Mouse (Mus musculus) MEL (cell line): ENCODE measurements at regions not wholly inside any gene's neighbourhood (a gene's known extent, or its start where the extent isn't known, plus 50 kb on each side); places are given as distances from the start of the nearest gene placed in this dataset.

ENCODE experiments used
- DNase-seq: peaks from one replicate; pipeline ENCODE4 v3.0.0; 2011; ENCODE audit warnings: low read depth, low spot score
- H3K27ac ChIP-seq: 2 replicates; pipeline ENCODE4 v1.5.1; 2012; ENCODE audit warnings: low read depth, mild to moderate bottlenecking, control low read depth, low read length, moderate library complexity; ENCODE audit not compliant: control insufficient read depth
- H3K27me3 ChIP-seq, 2 experiments: fragments of 150-350 bp in 1 of 2; sonication (generic) in 1 of 2; 2 replicates each; pipeline ENCODE4 v1.6.1; 2012; ENCODE audit warnings: low read length in 2 of 2, mild to moderate bottlenecking in 2 of 2, improper control_type of control experiment in 1 of 2, moderate library complexity in 1 of 2; ENCODE audit not compliant: insufficient read depth in 2 of 2, control insufficient read depth in 1 of 2
- H3K36me3 ChIP-seq, 2 experiments: 2 replicates each; pipeline ENCODE4 v1.6.1; 2012 to 2014; ENCODE audit warnings: low read length in 2 of 2, improper control_type of control experiment in 1 of 2, inconsistent platforms in 1 of 2, mild to moderate bottlenecking in 1 of 2; ENCODE audit not compliant: insufficient read depth in 2 of 2, control insufficient read depth in 1 of 2
- H3K4me1 ChIP-seq, 2 experiments: fragments of 150-350 bp in 1 of 2; sonication (generic) in 1 of 2; 2 replicates each; pipeline ENCODE4 v1.6.1; 2012; ENCODE audit warnings: low read length in 2 of 2, improper control_type of control experiment in 1 of 2, mild to moderate bottlenecking in 1 of 2; ENCODE audit not compliant: insufficient read depth in 2 of 2, control insufficient read depth in 1 of 2
- H3K4me3 ChIP-seq, 2 experiments: fragments of 150-350 bp in 1 of 2; sonication (generic) in 1 of 2; 2 replicates each; pipeline ENCODE4 v1.5.1; 2012; ENCODE audit warnings: low read depth in 2 of 2, low read length in 2 of 2, mild to moderate bottlenecking in 2 of 2, moderate library complexity in 2 of 2, control low read depth in 1 of 2, improper control_type of control experiment in 1 of 2; ENCODE audit not compliant: control insufficient read depth in 1 of 2, insufficient read depth in 1 of 2
- H3K79me2 ChIP-seq: 2 replicates; pipeline ENCODE4 v1.6.1; 2012; ENCODE audit warnings: mild to moderate bottlenecking, low read length, moderate library complexity; ENCODE audit not compliant: control insufficient read depth, poor library complexity, insufficient read depth
- H3K9ac ChIP-seq: 2 replicates; pipeline ENCODE4 v1.6.1; 2012; ENCODE audit warnings: low read depth, mild to moderate bottlenecking, control low read depth, low read length, moderate library complexity; ENCODE audit not compliant: control insufficient read depth, poor library complexity, severe bottlenecking
- H3K9me3 ChIP-seq: fragments of 150-350 bp; sonication (generic); replicated peaks from 2 replicates; pipeline ENCODE4 v1.6.1; 2012; ENCODE audit warnings: mild to moderate bottlenecking, low read length, improper control_type of control experiment, moderate library complexity; ENCODE audit not compliant: insufficient read depth
- BHLHE40 ChIP-seq: IDR thresholded peaks from 2 replicates; pipeline ENCODE4 v1.6.1; 2012; ENCODE audit warnings: low read depth, mild to moderate bottlenecking, inconsistent platforms, low read length, improper control_type of control experiment, borderline replicate concordance
- CHD2 ChIP-seq: IDR thresholded peaks from 2 replicates; pipeline ENCODE4 v1.6.1; 2011; ENCODE audit warnings: low read length, improper control_type of control experiment
- E2F4 ChIP-seq: IDR thresholded peaks from 2 replicates; pipeline ENCODE4 v1.6.1; 2011; ENCODE audit warnings: low read depth, low read length, improper control_type of control experiment, borderline replicate concordance
- ELF1 ChIP-seq: IDR thresholded peaks from 2 replicates; pipeline ENCODE4 v1.6.1; 2014; ENCODE audit warnings: low read depth, mild to moderate bottlenecking, inconsistent platforms, low read length, improper control_type of control experiment, moderate library complexity
- GABPA ChIP-seq: IDR thresholded peaks from 2 replicates; pipeline ENCODE4 v1.6.1; 2012; ENCODE audit warnings: low read depth, mild to moderate bottlenecking, inconsistent platforms, low read length, improper control_type of control experiment, moderate library complexity
- MAFK ChIP-seq: IDR thresholded peaks from 2 replicates; pipeline ENCODE4 v1.6.1; 2011; ENCODE audit warnings: low read depth, mild to moderate bottlenecking, low read length, improper control_type of control experiment, borderline replicate concordance
- MAX ChIP-seq: IDR thresholded peaks from 2 replicates; pipeline ENCODE4 v1.6.1; 2011; ENCODE audit warnings: low read length, improper control_type of control experiment
- MXI1 ChIP-seq: IDR thresholded peaks from 2 replicates; pipeline ENCODE4 v1.6.1; 2011; ENCODE audit warnings: mild to moderate bottlenecking, low read depth, low read length, improper control_type of control experiment
- MYB ChIP-seq: IDR thresholded peaks from 2 replicates; pipeline ENCODE4 v1.6.1; 2011; ENCODE audit warnings: mild to moderate bottlenecking, low read depth, low read length, improper control_type of control experiment
- MYC ChIP-seq: IDR thresholded peaks from 2 replicates; pipeline ENCODE4 v1.6.1; 2011; ENCODE audit warnings: low read depth, mild to moderate bottlenecking, low read length, improper control_type of control experiment, moderate library complexity
- POLR2A ChIP-seq, 2 experiments: IDR thresholded peaks; 2 replicates each; pipeline ENCODE4 v1.6.1; 2011 to 2012; ENCODE audit warnings: low read length in 2 of 2, mild to moderate bottlenecking in 2 of 2, control low read depth in 1 of 2, improper control_type of control experiment in 1 of 2, low read depth in 1 of 2, moderate library complexity in 1 of 2; ENCODE audit not compliant: control insufficient read depth in 1 of 2, insufficient read depth in 1 of 2, poor library complexity in 1 of 2
- POLR2AphosphoS2 ChIP-seq: IDR thresholded peaks from 2 replicates; pipeline ENCODE4 v1.6.1; 2011; ENCODE audit warnings: low read length, improper control_type of control experiment
- POLR2AphosphoS5 ChIP-seq: IDR thresholded peaks from 2 replicates; pipeline ENCODE4 v1.6.1; 2012; ENCODE audit warnings: low read depth, borderline replicate concordance, mild to moderate bottlenecking, inconsistent platforms, low read length, moderate library complexity, mixed read lengths
- RAD21 ChIP-seq: IDR thresholded peaks from 2 replicates; pipeline ENCODE4 v1.6.1; 2011; ENCODE audit warnings: mild to moderate bottlenecking, low read depth, low read length, improper control_type of control experiment
- SMC3 ChIP-seq: IDR thresholded peaks from 2 replicates; pipeline ENCODE4 v1.6.1; 2011; ENCODE audit warnings: low read depth, low read length, improper control_type of control experiment
- TCF12 ChIP-seq: IDR thresholded peaks from 2 replicates; pipeline ENCODE4 v1.6.1; 2014; ENCODE audit warnings: low read depth, mild to moderate bottlenecking, inconsistent platforms, low read length, improper control_type of control experiment, moderate library complexity
- ZC3H11A ChIP-seq: IDR thresholded peaks from 2 replicates; pipeline ENCODE4 v1.6.1; 2012; ENCODE audit warnings: low read depth, mild to moderate bottlenecking, inconsistent platforms, low read length, improper control_type of control experiment
- ZNF384 ChIP-seq: IDR thresholded peaks from 2 replicates; pipeline ENCODE4 v1.6.1; 2012; ENCODE audit warnings: low read depth, mild to moderate bottlenecking, inconsistent platforms, low read length, improper control_type of control experiment

DNA sequence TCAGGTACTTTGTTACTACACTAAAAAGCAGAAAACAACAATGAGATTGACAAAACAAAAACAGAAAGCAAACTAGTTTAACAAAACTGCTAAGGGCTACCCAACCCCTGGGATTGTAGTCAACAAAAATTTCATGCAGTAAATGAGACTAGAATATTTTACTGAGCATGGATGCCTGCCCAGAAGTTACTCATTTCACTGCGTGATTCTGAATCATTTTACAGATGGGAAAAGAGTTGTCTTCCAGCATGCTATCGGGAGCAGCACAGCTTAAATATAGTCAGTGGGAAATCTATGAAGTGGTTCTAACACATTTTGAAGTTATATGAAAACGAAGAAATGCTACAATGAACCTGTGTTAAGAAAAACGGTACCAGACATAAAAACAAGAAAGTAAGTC, 1430.9 kb upstream of the 1700008P02Rik start:
- no peak overlapping the region for H3K4me3 ChIP-seq
- no peaks in the 10 kb centered on the region for H3K4me1 ChIP-seq
- DNase-seq = no peak
- H3K79me2 ChIP-seq = no peaks in the 10 kb centered on the region
- no peaks in the 10 kb centered on the region for H3K27me3 ChIP-seq
- no peak overlapping the region for H3K9ac ChIP-seq
- no peak for TF ChIP-seq MAX
- no peak for TF ChIP-seq TCF12
- TF ChIP-seq MYB = no peak
- no peak for TF ChIP-seq MYC
- TF ChIP-seq SMC3 = no peak
- TF ChIP-seq CHD2 = no peak
- no peaks in the 10 kb centered on the region for H3K36me3 ChIP-seq
- no peaks in the 10 kb centered on the region for H3K9me3 ChIP-seq
- no peak overlapping the region for H3K27ac ChIP-seq

GRCm38 (mm10) chr3:8049706-8050105, 1429.5 kb upstream of the 1700008P02Rik start:
- Histone ChIP-seq H3K27me3 (no peaks in the 10 kb centered on the region), H3K4me1 (no peaks in the 10 kb centered on the region), H3K36me3 (no peaks in the 10 kb centered on the region), H3K27ac (no peak overlapping the region), H3K9ac (no peak overlapping the region), H3K4me3 (no peak overlapping the region), H3K9me3 (no peaks in the 10 kb centered on the region), H3K79me2 (no peaks in the 10 kb centered on the region)
- TF ChIP-seq E2F4 = no peak
- DNase-seq = no peak

DNA sequence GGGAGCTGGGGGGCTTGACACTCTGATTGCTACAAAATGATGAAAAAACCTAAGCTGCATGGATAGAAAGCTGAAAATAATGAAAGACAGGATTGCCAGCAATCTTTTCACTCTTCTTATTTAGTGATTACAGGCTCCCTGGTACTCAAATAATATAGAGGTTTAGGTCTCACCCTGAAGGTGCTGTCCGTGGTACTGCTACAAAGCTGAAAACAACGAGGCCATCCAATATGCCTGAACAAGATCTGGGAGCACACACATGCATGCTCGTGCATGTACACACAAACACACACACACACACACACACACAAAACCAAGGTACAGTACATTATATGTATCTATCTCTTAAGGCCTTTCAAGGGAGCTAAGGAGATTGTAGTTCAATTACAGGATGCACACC, 1426.1 kb upstream of the 1700008P02Rik start:
- no peaks in the 10 kb centered on the region for H3K4me1 ChIP-seq
- no peak overlapping the region for H3K27ac ChIP-seq
- TF ChIP-seq ZC3H11A (no peak), MXI1 (no peak), BHLHE40 (no peak), RAD21 (no peak), GABPA (no peak), POLR2AphosphoS2 (no peak), MAFK (no peak), ELF1 (no peak), POLR2AphosphoS5 (no peak), POLR2A (IDR thresholded peaks at IDR 0.05; ENCODE audit: control insufficient read depth in 1 of 2, insufficient read depth in 1 of 2, low read depth in 1 of 2, low read length in 2 of 2, poor library complexity in 1 of 2) (no peak), MYC (no peak), ZNF384 (no peak)
- peak; percentile 11 for DNase-seq
- no peak overlapping the region for H3K9ac ChIP-seq
- no peak overlapping the region for H3K4me3 ChIP-seq
- H3K79me2 ChIP-seq = no peaks in the 10 kb centered on the region
- no peaks in the 10 kb centered on the region for H3K27me3 ChIP-seq
- H3K36me3 ChIP-seq = no peaks in the 10 kb centered on the region
- H3K9me3 ChIP-seq = no peaks in the 10 kb centered on the region
